Mouse (Mus musculus): ENCODE data around the gene Tex52. TPM values are rescaled to one million over a fixed set of nuclear protein-coding genes. Genes with fewer than 3 reads are reported as not detected.

Gene Tex52
- total RNA-seq, 2 experiments from 2014 or later: not detected

- intact Hi-C loops (cut with DNase I): loop anchor here (10.0 kb wide), 1 partner anchor 340 kb away; no protein-coding TSS in a partner anchor
- DNase-seq: peak; percentile 94 to 98
These were observed 49.2 kb downstream of the Tex52 start, which contains the start of gene Itfg2 for GRCm38 (mm10) chr6:128424269-128425019. Gene Itfg2 (minus strand): TSS chr6:128424931.

GRCm38 (mm10) chr6:128425046-128425445, 49.8 kb downstream of the Tex52 start:
- intact Hi-C loops (cut with DNase I): loop anchor here (10.0 kb wide), 1 partner anchor 340 kb away; no protein-coding TSS in a partner anchor
- no peak for DNase-seq

- intact Hi-C loops (cut with DNase I): loop anchor here (10.0 kb wide), 1 partner anchor 337 kb away; no protein-coding TSS in a partner anchor
- DNase-seq: no peak
These were observed 52.3 kb downstream of the Tex52 start for GRCm38 (mm10) chr6:128427571-128427970.

- DNase-seq: no peak
- intact Hi-C loops (cut with DNase I): loop anchor here (10.0 kb wide), 1 partner anchor 336 kb away; no protein-coding TSS in a partner anchor
These were observed 54.0 kb downstream of the Tex52 start for GRCm38 (mm10) chr6:128429300-128429699.

GRCm38 (mm10) chr6:128429826-128430225, 54.6 kb downstream of the Tex52 start:
- intact Hi-C loops (cut with DNase I): loop anchor here (10.0 kb wide), 2 partner anchors 335 to 1105 kb away; partner anchors contain the start of gene Gabarapl1
- DNase-seq: no peak

GRCm38 (mm10) chr6:128432356-128432915, 57.2 kb downstream of the Tex52 start:
- DNase-seq: peak; percentile 55 to 60
- intact Hi-C loops (cut with DNase I): loop anchor here (10.0 kb wide), 1 partner anchor 1102 kb away; the partner anchor contains the start of gene Gabarapl1

- intact Hi-C loops (cut with DNase I): loop anchor here (10.0 kb wide), 1 partner anchor 1101 kb away; the partner anchor contains the start of gene Gabarapl1
- no peak for DNase-seq
These were observed 58.3 kb downstream of the Tex52 start for GRCm38 (mm10) chr6:128433566-128433965.

Other genes with a start within 250 kb of the Tex52 start
- 100 to 1,000 TPM in 1 of 2 experiments, 10 to 100 TPM in 1; 80.9 to 113 TPM for gene Tspan9, start 231.9 kb upstream of the Tex52 start, total RNA-seq (2021)
- 1 to 10 TPM; 3.6 to 3.7 TPM for gene Tead4, start 74.6 kb upstream of the Tex52 start, total RNA-seq (2021)
- gene Tulp3, start 19.6 kb upstream of the Tex52 start, total RNA-seq (2021): 1 to 10 TPM; 6.4 to 7.6 TPM
- 10 to 100 TPM; 10.6 to 10.7 TPM for gene Rhno1, start 12.5 kb upstream of the Tex52 start, total RNA-seq (2021)
- 1 to 10 TPM; 1.7 to 1.9 TPM for gene Foxm1, start 12.5 kb upstream of the Tex52 start, total RNA-seq (2021)
- gene Gm44596, start within 50 bp of the Tex52 start, total RNA-seq (2021): not detected
- gene Nrip2, start 23.8 kb downstream of the Tex52 start, total RNA-seq (2021): 1 to 10 TPM; 1.4 TPM
- gene Itfg2, start 49.5 kb downstream of the Tex52 start, total RNA-seq (2021): 10 to 100 TPM; 16.7 to 17.9 TPM
- 100 to 1,000 TPM; 320 to 392 TPM for gene Fkbp4, start 63.2 kb downstream of the Tex52 start, total RNA-seq (2021)
- 1 to 10 TPM; 1.2 to 2.2 TPM for gene Pzp, start 151.3 kb downstream of the Tex52 start, total RNA-seq (2021)
- gene A2ml1, start 206.2 kb downstream of the Tex52 start, total RNA-seq (2021): not detected
- gene Klrb1a, start 248.1 kb downstream of the Tex52 start, total RNA-seq (2021): not detected